Mouse (Mus musculus) cerebellum, adult 9-10 months (tissue): ENCODE results near the gene Rab34.

Experiments
- DNase-seq: peaks from one replicate; pipeline ENCODE4 v3.0.0; 2022

Gene Rab34

GRCm38 (mm10) chr11:78188331-78189233 lies at the start of gene Rab34:
Gene Rab34 (plus strand): TSS chr11:78188430.
- DNase-seq, result no peak

DNA sequence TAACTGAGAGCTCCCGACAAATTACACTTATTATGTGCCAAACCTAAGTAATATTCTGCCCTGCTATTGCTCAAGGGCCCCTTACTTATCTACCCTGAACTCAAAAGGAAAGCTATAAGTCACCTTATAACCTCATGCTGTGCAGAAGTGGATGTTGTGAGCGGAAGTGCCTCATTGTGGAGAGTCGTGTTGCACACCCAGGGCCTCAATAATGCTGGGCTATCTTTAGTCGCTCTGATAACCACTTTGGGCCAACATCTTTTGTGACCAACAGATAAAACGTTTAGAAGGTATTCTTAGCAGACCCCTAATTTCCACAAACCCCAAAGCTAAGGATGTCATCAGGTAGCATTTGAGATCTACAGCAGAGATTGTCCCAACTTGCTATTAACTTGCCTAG lies 47.6 kb upstream of the Rab34 start:
- no peak for DNase-seq

DNA sequence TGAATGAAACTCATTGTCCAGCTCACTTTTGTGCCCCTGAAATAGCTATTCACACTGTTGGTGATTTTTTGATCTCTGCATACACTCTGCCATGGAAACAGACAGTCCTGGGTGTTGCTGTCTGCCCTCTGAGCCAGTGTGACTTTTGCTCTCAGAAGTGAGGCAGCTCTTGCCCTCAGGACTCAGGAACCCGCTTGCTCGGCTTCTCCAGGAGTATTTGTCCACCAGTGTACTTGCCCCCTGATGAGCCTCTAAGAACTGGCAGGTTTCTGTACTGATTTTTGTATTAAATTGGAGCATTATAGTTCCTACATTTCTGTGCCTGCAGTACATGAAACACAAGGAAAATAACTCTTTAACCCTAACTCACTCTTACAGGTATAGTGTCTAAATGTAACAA lies 44.7 kb upstream of the Rab34 start:
- no peak for DNase-seq

DNA sequence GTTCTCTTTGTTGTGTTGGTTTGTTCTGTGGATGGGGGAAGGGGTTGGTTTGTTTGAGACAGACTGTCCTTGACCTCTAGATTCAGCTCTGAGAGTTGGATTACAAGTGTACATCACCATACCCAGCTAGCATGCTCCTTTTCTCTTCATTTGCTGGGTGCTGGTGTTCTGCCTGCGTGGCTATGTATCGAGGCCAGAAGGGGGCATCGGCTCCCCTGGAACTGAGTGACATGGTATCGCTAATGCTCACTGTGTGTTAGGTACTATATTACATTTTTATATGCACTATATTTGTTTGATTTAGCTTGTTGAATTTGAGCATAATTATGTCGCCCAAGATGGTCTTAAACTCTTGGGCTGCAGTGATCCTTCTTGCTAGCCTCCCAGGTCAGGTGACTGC lies 42.1 kb upstream of the Rab34 start:
- no peak for DNase-seq

GRCm38 (mm10) chr11:78146707-78147543 lies 41.3 kb upstream of the Rab34 start:
- no peak for DNase-seq

DNA sequence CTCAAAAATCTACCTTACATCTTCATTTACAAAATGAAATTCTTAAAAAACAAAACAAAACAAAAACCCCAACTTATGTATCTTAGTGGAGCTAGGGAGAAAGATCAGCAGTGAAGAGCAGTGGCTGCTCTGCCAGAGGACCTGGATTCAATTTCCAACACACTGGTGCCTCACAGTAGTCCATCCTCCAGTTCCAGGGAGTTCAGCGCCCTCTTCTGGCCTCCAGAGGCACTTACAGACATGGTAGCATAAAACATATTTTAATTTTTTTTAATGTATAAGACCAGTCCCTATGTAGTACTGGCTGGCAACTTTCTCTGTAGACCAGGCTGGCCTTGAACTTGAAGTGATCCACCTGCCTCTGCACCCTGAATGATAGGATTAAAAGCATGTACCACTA lies 37.1 kb upstream of the Rab34 start:
- no peak for DNase-seq

DNA sequence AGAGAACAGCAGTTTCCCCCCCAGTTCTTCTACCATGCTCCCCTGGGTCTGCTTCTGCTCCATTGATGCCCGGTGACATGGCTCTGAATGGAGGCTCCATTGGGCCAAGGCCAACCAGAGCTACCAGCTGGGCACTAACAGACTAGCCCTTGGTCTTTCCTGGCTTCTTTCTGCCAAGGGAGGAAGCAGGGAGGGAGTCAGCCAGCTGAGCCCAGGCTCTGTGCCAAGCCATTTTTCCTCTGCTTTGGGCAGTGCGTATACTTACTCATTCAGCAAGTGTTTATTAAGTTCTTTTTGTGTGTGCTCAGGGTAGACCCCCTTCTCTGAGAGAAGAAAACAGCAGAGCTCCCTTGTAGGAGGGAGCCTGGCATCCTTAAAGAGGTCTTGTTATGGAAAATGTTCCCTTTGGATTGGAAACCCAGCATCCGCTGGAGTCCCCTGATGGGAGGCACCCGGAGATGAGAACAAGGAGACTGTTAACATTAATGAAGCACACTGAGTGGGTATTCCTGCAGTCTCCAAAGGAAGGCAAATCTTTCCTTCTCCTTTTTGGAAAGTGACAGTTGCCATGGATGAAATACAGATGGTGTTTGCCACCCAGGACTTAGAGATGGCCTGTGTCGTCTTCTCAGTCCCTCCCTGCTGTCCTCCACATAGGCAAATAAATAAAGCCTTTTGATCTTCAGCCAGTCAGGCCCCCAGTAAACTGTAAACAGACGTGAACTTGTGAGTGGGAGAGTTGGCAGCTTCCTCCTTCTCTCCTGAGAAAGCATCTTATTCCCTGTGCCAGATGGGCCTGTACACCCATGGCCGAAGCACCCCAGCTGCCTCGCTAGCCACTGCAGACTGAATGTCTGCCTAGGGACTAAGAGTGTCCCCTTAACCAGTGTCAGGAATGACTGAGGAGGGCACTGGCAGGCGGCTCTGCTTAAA lies 35.7 kb upstream of the Rab34 start:
- peak; percentile 90 for DNase-seq

- DNase-seq, result no peak
These were observed 34.5 kb upstream of the Rab34 start for GRCm38 (mm10) chr11:78153778-78154177.

- DNase-seq, result no peak
These were observed 32.6 kb upstream of the Rab34 start for GRCm38 (mm10) chr11:78155674-78156073.

DNA sequence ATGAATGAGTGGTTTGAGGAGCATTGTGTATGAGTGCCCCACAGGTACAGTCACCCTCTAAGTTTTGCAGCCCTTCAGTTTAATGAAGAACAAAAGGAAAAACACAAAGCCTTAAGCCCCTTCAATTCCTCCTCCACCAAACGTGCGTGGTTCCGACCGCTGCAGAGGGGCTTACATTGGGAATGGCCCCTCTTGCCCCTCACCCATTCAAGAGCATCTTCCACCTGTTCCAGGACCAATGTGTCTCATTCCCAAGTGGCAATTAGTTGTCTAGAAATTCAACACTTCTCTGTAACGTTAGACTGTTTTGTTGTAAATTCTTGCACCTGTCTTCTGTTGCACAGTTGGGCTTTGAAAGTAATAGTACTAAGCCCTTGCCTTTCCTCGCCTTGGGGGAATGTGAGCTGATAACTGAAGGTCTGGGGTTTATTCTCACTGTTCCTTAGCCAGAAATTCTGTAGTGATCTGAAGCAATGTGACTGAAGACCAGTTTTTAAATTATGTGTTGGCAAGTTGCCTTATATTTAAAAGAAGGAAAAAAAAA lies 32.0 kb upstream of the Rab34 start:
- DNase-seq, result no peak

DNA sequence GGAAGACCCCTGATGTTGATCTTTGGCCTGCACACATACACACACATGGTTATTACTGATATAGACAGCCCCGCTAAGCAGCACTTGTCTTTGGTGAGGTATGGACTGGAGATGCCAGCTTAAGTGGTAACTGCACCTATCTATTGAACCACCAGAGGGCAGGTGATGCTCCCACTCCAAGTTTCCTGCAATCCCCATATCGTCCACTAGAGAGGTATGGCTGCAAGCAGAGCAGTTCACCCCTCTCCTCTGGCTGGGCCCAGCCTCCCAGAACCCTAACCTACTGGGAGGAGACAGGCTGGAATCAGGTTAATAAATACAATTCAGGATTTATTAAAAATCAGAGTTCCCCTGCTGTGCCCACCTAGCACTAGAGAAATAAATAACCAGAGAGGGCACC lies 29.1 kb upstream of the Rab34 start:
- DNase-seq, result peak; percentile 91

GRCm38 (mm10) chr11:78159557-78159956 lies 28.7 kb upstream of the Rab34 start:
- no peak for DNase-seq

- DNase-seq, result no peak
These were observed 28.1 kb upstream of the Rab34 start for GRCm38 (mm10) chr11:78160171-78160570.

DNA sequence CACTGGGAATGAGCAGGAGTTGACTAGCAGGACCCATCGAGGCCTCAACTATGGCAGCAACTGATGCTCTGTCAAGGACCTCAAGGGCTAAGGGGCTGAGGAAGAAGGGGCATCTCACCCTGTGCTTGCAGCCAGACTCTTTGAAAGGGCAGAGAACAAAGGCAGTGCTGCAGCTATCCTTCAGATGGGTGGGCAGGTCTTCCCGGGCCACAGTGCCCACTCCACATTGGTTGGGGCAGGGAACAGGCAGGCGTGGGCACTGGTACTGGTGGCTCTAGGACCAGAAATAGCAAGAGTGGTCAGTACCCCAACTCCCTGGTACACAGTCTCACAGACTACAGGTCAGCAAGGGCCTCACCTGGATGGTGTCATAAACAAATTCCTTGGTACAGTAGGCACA lies 27.6 kb upstream of the Rab34 start:
- DNase-seq, result no peak

- DNase-seq, result no peak
These were observed 27.1 kb upstream of the Rab34 start for GRCm38 (mm10) chr11:78161169-78161568.

DNA sequence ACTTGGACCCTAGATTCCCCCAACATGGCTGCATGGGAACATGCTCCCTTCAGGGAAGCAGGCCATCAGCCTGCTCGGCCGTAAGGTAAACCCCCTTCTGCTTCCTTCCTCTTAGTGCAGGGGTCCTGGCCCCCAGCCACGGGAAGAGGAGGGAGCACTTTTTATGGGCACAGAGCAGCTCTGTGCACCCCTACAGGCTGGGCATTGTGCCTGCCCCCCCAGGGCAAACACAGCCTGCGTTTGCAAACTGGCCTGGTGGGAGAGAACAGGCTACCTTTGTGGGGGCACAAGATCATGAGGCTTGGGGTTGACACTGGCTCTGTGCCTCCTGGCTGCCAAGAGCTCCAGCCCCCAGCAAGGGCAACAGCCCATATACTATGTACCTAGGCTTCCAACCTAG lies 26.3 kb upstream of the Rab34 start:
- no peak for DNase-seq

DNA sequence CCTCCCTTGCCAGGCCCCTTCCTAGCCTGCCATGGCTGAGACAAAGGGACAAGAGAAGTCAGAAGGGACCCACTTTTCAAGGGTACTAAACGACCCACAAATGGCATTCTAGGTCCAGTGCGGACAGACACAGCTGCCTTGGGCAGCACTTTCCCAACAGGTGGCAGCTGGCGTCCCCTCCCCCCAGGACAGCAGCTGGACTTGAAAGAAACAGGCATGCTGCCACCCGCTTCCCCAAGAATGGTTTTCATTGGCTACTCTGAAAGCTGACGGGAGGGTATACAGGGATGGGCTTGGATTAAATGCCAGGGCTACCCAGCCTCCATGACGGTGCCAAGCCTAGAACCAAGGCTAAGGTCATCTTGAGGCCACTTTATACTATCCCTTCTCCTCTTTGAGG lies 25.7 kb upstream of the Rab34 start:
- no peak for DNase-seq

GRCm38 (mm10) chr11:78163045-78163444 lies 25.2 kb upstream of the Rab34 start:
- no peak for DNase-seq

DNA sequence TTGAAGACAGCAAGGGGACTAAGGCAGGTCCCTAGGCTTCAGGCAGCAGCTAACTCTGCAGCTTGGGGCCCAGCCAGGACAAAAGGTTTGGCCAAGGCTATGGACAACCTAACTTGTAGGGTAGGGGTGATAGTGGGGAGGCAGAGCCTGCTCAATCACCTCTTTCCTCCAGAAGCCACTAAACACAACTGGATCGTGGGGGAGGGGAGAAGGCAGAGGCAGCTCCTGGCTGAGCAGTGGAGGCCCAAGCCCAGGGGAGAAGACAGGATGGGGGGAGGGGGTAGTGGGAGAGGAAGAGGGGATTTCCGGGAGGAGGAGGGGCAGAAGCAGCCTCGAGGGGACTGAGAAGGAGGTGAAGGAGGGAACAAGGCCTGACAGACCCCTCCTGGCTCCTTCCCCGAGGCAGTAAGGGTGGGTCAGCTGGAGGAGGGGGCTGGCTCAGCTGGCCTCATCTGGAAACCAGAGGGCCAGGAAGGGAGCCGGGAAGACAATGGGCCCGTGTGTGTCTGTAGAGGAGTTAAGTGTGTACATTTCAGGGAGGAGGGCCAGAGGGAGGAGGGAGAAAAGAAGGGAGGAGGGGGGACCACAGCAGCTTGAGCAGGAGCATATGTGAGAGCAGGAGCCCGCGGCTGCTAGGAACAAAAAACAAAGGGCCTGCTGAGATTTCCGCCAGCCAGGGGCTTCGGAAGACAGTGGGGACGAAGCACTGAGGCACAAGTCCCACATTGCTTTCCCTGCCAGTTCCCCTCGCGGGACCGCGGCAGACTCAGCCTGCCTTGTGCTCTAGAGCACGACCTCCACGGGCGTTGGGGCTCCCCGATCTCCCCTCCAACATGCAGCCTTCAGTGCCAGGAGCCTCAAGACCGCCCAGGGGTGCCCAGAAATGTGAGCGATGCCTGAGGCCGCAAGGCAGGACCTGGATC lies 24.3 kb upstream of the Rab34 start:
- peak; percentile 39 for DNase-seq

- no peak for DNase-seq
These were observed 23.7 kb upstream of the Rab34 start for GRCm38 (mm10) chr11:78164604-78164923.

GRCm38 (mm10) chr11:78164924-78165760 lies 23.1 kb upstream of the Rab34 start, which contains the start of gene Traf4:
Gene Traf4 (minus strand): TSS chr11:78165589.
- DNase-seq, result peak; percentile 51
